Mouse (Mus musculus) midbrain, embryonic 16.5 days (tissue): ENCODE measurements around the gene Gucy1b1. TPM values are rescaled to one million over a fixed set of nuclear protein-coding genes. Genes with fewer than 3 reads are reported as not detected.

Experiments used
- ATAC-seq: fragments of 200-750 bp; cut with Nextera tagmentation; 2 replicates; pipeline ENCODE4 v1.8.0; 2017; ENCODE audit warnings: moderate TSS enrichment
- H3K27ac ChIP-seq: fragments of 300-500 bp; sonication (generic); 2 replicates; pipeline ENCODE4 v1.5.1; 2014; ENCODE audit warnings: mild to moderate bottlenecking, low read length, mixed read lengths
- H3K27me3 ChIP-seq: fragments of 300-500 bp; sonication (generic); 2 replicates; pipeline ENCODE4 v1.6.1; 2014; ENCODE audit warnings: low read depth, low read length, mixed read lengths; ENCODE audit not compliant: control insufficient read depth, insufficient read depth
- H3K36me3 ChIP-seq: fragments of 300-500 bp; sonication (generic); 2 replicates; pipeline ENCODE4 v1.6.1; 2014; ENCODE audit warnings: mild to moderate bottlenecking, low read length, moderate library complexity, mixed read lengths; ENCODE audit not compliant: control insufficient read depth, insufficient read depth
- H3K4me1 ChIP-seq: fragments of 300-500 bp; sonication (generic); 2 replicates; pipeline ENCODE4 v1.6.1; 2014; ENCODE audit warnings: mild to moderate bottlenecking, low read length, mixed read lengths; ENCODE audit not compliant: control insufficient read depth, insufficient read depth
- H3K4me2 ChIP-seq: fragments of 300-500 bp; sonication (generic); 2 replicates; pipeline ENCODE4 v1.6.1; 2014; ENCODE audit warnings: mild to moderate bottlenecking, low read length, mixed read lengths
- H3K4me3 ChIP-seq: fragments of 300-500 bp; sonication (generic); 2 replicates; pipeline ENCODE4 v1.5.1; 2014; ENCODE audit warnings: low read depth, mild to moderate bottlenecking, low read length, moderate library complexity, mixed read lengths
- H3K9ac ChIP-seq: fragments of 300-500 bp; sonication (generic); 2 replicates; pipeline ENCODE4 v1.6.1; 2014; ENCODE audit warnings: low read depth, low read length, mixed read lengths
- H3K9me3 ChIP-seq: fragments of 300-500 bp; sonication (generic); replicated peaks from 2 replicates; pipeline ENCODE4 v1.6.1; 2014; ENCODE audit warnings: mild to moderate bottlenecking, low read length, mixed read lengths; ENCODE audit not compliant: control insufficient read depth, poor library complexity, severe bottlenecking
- WGBS: fragments of 180-500 bp; shearing (Covaris S2); extraction: QIAGEN DNeasy Blood & Tissue Kit; methylation state at CpG from one replicate; pipeline ENCODE4 v1.1.7; 2014; 5-methylcytosine and 5-hydroxymethylcytosine counted together
- polyA plus RNA-seq: library from polyadenylated mRNA; unstranded; fragments of >200 nt; fragmentation: Nextera tagmentation; extraction: Ambion mirVana; gene quantifications from 2 replicates; pipeline ENCODE4 v1.2.1, GENCODE M21; 2015

Gene Gucy1b1
- polyA plus RNA-seq, 1 experiment from 2014 or later, result 65.9 TPM

GRCm38 (mm10) chr3:82023065-82023464 lies 51.4 kb downstream of the Gucy1b1 start:
- H3K9ac ChIP-seq, result no peak overlapping the region
- 83% methylated on average over 3 of the region's 3 CpGs for WGBS
- no peaks in the 10 kb centered on the region for H3K27me3 ChIP-seq
- no peak overlapping the region for H3K4me2 ChIP-seq
- no peak overlapping the region for H3K4me3 ChIP-seq
- no peaks in the 10 kb centered on the region for H3K9me3 ChIP-seq
- ATAC-seq, result no peak
- H3K27ac ChIP-seq, result no peak overlapping the region
- no peaks in the 10 kb centered on the region for H3K36me3 ChIP-seq
- no peaks in the 10 kb centered on the region for H3K4me1 ChIP-seq

GRCm38 (mm10) chr3:82022421-82022920 lies 52.0 kb downstream of the Gucy1b1 start:
- 93% methylated on average over 8 of the region's 8 CpGs for WGBS
- H3K9ac ChIP-seq, result no peak overlapping the region
- no peak overlapping the region for H3K4me2 ChIP-seq
- no peaks in the 10 kb centered on the region for H3K9me3 ChIP-seq
- no peaks in the 10 kb centered on the region for H3K27me3 ChIP-seq
- H3K27ac ChIP-seq, result no peak overlapping the region
- no peak for ATAC-seq
- no peak overlapping the region for H3K4me3 ChIP-seq
- no peaks in the 10 kb centered on the region for H3K4me1 ChIP-seq
- no peaks in the 10 kb centered on the region for H3K36me3 ChIP-seq

GRCm38 (mm10) chr3:82014148-82014703 lies 60.3 kb downstream of the Gucy1b1 start:
- no peak for ATAC-seq
- no peak overlapping the region for H3K4me3 ChIP-seq
- 35% methylated on average over 7 of the region's 7 CpGs for WGBS
- H3K9me3 ChIP-seq, result no peaks in the 10 kb centered on the region
- H3K27ac ChIP-seq, result no peak overlapping the region
- no peaks in the 10 kb centered on the region for H3K4me1 ChIP-seq
- H3K27me3 ChIP-seq, result no peaks in the 10 kb centered on the region
- no peaks in the 10 kb centered on the region for H3K36me3 ChIP-seq
- no peak overlapping the region for H3K4me2 ChIP-seq
- no peak overlapping the region for H3K9ac ChIP-seq

GRCm38 (mm10) chr3:82007002-82007401 lies 67.5 kb downstream of the Gucy1b1 start:
- H3K36me3 ChIP-seq, result no peaks in the 10 kb centered on the region
- no peak overlapping the region for H3K27ac ChIP-seq
- no peak for ATAC-seq
- no peak overlapping the region for H3K4me2 ChIP-seq
- WGBS, result 91% methylated on average over 1 of the region's 1 CpGs
- no peaks in the 10 kb centered on the region for H3K4me1 ChIP-seq
- H3K27me3 ChIP-seq, result no peaks in the 10 kb centered on the region
- H3K4me3 ChIP-seq, result no peak overlapping the region
- no peaks in the 10 kb centered on the region for H3K9me3 ChIP-seq
- no peak overlapping the region for H3K9ac ChIP-seq

- Histone ChIP-seq H3K9ac (no peak overlapping the region), H3K36me3 (no peaks in the 10 kb centered on the region), H3K27ac (no peak overlapping the region), H3K4me3 (no peak overlapping the region), H3K27me3 (no peaks in the 10 kb centered on the region), H3K4me2 (no peak overlapping the region), H3K4me1 (no peaks in the 10 kb centered on the region), H3K9me3 (no peaks in the 10 kb centered on the region)
- ATAC-seq, result peak; percentile 51; the same call in 1 of the 2 replicates
- 0% methylated on average over 1 of the region's 1 CpGs for WGBS
These were observed 78.5 kb downstream of the Gucy1b1 start for GRCm38 (mm10) chr3:81995988-81996387.

- H3K9me3 ChIP-seq, result no peaks in the 10 kb centered on the region
- H3K4me3 ChIP-seq, result no peak overlapping the region
- 39% methylated on average over 4 of the region's 4 CpGs for WGBS
- H3K9ac ChIP-seq, result no peak overlapping the region
- ATAC-seq, result no peak
- no peaks in the 10 kb centered on the region for H3K4me1 ChIP-seq
- H3K36me3 ChIP-seq, result no peaks in the 10 kb centered on the region
- H3K27me3 ChIP-seq, result no peaks in the 10 kb centered on the region
- H3K4me2 ChIP-seq, result no peak overlapping the region
- H3K27ac ChIP-seq, result no peak overlapping the region
These were observed 79.1 kb downstream of the Gucy1b1 start for GRCm38 (mm10) chr3:81995371-81995770.

GRCm38 (mm10) chr3:81990531-81990930 lies 84.0 kb downstream of the Gucy1b1 start:
- Histone ChIP-seq H3K27ac (no peak overlapping the region), H3K4me2 (no peak overlapping the region), H3K9me3 (no peaks in the 10 kb centered on the region), H3K36me3 (no peaks in the 10 kb centered on the region), H3K9ac (no peak overlapping the region), H3K4me1 (no peaks in the 10 kb centered on the region), H3K4me3 (no peak overlapping the region), H3K27me3 (no peaks in the 10 kb centered on the region)
- WGBS, result 76% methylated on average over 3 of the region's 3 CpGs
- ATAC-seq, result no peak

- 31% methylated on average over 2 of the region's 2 CpGs for WGBS
- Histone ChIP-seq H3K4me2 (no peak overlapping the region), H3K4me3 (no peak overlapping the region), H3K27ac (no peak overlapping the region), H3K9ac (no peak overlapping the region), H3K36me3 (no peaks in the 10 kb centered on the region), H3K4me1 (no peaks in the 10 kb centered on the region), H3K27me3 (no peaks in the 10 kb centered on the region), H3K9me3 (no peaks in the 10 kb centered on the region)
- no peak for ATAC-seq
These were observed 84.8 kb downstream of the Gucy1b1 start for GRCm38 (mm10) chr3:81989692-81990141.

GRCm38 (mm10) chr3:81987628-81988027 lies 86.9 kb downstream of the Gucy1b1 start:
- Histone ChIP-seq H3K36me3 (no peaks in the 10 kb centered on the region), H3K4me3 (no peak overlapping the region), H3K4me2 (no peak overlapping the region), H3K9me3 (no peaks in the 10 kb centered on the region), H3K27ac (no peak overlapping the region), H3K27me3 (no peaks in the 10 kb centered on the region), H3K4me1 (no peaks in the 10 kb centered on the region), H3K9ac (no peak overlapping the region)
- ATAC-seq, result no peak
- WGBS, result 95% methylated on average over 3 of the region's 3 CpGs
